Mouse (Mus musculus) central nervous system, embryonic 14 days (tissue): Measurements from ENCODE around the gene Grid2. TPM values are rescaled to one million over a fixed set of nuclear protein-coding genes. Genes with fewer than 3 reads are reported as not detected.

Experiments
- polyA plus RNA-seq: library from polyadenylated mRNA; depleted of rRNA; stranded (reverse); fragments of >200 nt; gene quantifications from 2 replicates; pipeline ENCODE4 v1.2.3, GENCODE M21; 2012; rRNA removed

Grid2 gene
- 4.6 and 6.3 TPM in 2 replicates for polyA plus RNA-seq

GRCm38 (mm10) chr6:63255826-63256555 is at the start of gene Grid2:
Gene Grid2 (plus strand): TSS chr6:63255876.

GRCm38 (mm10) chr6:64728499-64729198 is 1473.0 kb downstream of the Grid2 start, which contains the start of gene Atoh1:
Gene Atoh1 (plus strand): TSS chr6:64729125.

